Mouse (Mus musculus) thymus, adult 2 months (tissue): Measurements from ENCODE around the gene Tex9. TPM values are rescaled to one million over a fixed set of nuclear protein-coding genes. Genes with fewer than 3 reads are reported as not detected.

Source experiments
- DNase-seq: peaks from one replicate; pipeline ENCODE4 v3.0.0; 2021
- H3K27ac ChIP-seq: fragments of 200-500 bp; 2 replicates; pipeline ENCODE4 v1.5.1; 2012; ENCODE audit warnings: low read length, control low read depth; ENCODE audit not compliant: control insufficient read depth, insufficient read depth
- H3K27me3 ChIP-seq: fragments of 200-500 bp; 2 replicates; pipeline ENCODE4 v1.6.1; 2012; ENCODE audit warnings: mild to moderate bottlenecking, low read length, moderate library complexity, mixed read lengths; ENCODE audit not compliant: control insufficient read depth, insufficient read depth
- H3K36me3 ChIP-seq: fragments of 200-500 bp; 2 replicates; pipeline ENCODE4 v1.6.1; 2012; ENCODE audit warnings: mild to moderate bottlenecking, low read length, moderate library complexity; ENCODE audit not compliant: control insufficient read depth, insufficient read depth
- H3K4me1 ChIP-seq: fragments of 200-500 bp; replicated peaks from 2 replicates; pipeline ENCODE4 v1.6.1; 2012; ENCODE audit warnings: low read length; ENCODE audit not compliant: control insufficient read depth, insufficient read depth
- H3K4me3 ChIP-seq: fragments of 200-500 bp; 2 replicates; pipeline ENCODE4 v1.5.1; 2012; ENCODE audit warnings: mild to moderate bottlenecking, low read length, control low read depth, moderate library complexity; ENCODE audit not compliant: control insufficient read depth, insufficient read depth
- CTCF ChIP-seq: fragments of 200-500 bp; IDR thresholded peaks from 2 replicates; pipeline ENCODE4 v1.5.1; 2012; ENCODE audit warnings: mild to moderate bottlenecking, control low read depth, low read length, moderate library complexity, borderline replicate concordance; ENCODE audit not compliant: control insufficient read depth, poor library complexity, insufficient read depth; ENCODE audit errors: extremely low read depth
- POLR2A ChIP-seq: fragments of 200-500 bp; IDR thresholded peaks from 2 replicates; pipeline ENCODE4 v1.6.1; 2012; ENCODE audit warnings: mild to moderate bottlenecking, low read length, control low read depth, moderate library complexity; ENCODE audit not compliant: control insufficient read depth, poor library complexity, insufficient read depth; ENCODE audit errors: extremely low read depth
- WGBS: fragments of 180-500 bp; shearing (Covaris S2); methylation state at CpG from one replicate; pipeline ENCODE4 v1.1.7; 2018; 5-methylcytosine and 5-hydroxymethylcytosine counted together
- polyA plus RNA-seq: library from polyadenylated mRNA; depleted of rRNA; stranded (reverse); fragments of >200 nt; gene quantifications from 2 replicates; pipeline ENCODE4 v1.2.3, GENCODE M21; 2012

The Tex9 gene
- polyA plus RNA-seq, 1 experiment: 5.1 TPM

- no peaks in the 10 kb centered on the region for H3K36me3 ChIP-seq
- H3K27ac ChIP-seq: peak within 1 kb of the TSS; percentile 88
- DNase-seq: no peak
- TF ChIP-seq POLR2A: peak; percentile 86
- no peak for TF ChIP-seq CTCF
- peaks cover 10% of the 10 kb centered on the region for H3K4me1 ChIP-seq
- no peaks in the 10 kb centered on the region for H3K27me3 ChIP-seq
- WGBS: 3% methylated on average over 63 of the region's 63 CpGs
- H3K4me3 ChIP-seq: peak within 1 kb of the TSS; percentile 99
Measured at GRCm38 (mm10) chr9:72531996-72532380, 40.0 kb upstream of the Tex9 start, which contains the start of gene Rfx7. Gene Rfx7, plus strand, starts transcription at chr9:72532240.

- no peak for TF ChIP-seq POLR2A
- no peak for TF ChIP-seq CTCF
- DNase-seq: peak; percentile 73
- no peaks in the 10 kb centered on the region for H3K27me3 ChIP-seq
- peak overlapping the region; percentile 88 for H3K27ac ChIP-seq
- 4% methylated on average over 35 of the region's 35 CpGs for WGBS
- H3K4me1 ChIP-seq: peaks cover 10% of the 10 kb centered on the region
- no peaks in the 10 kb centered on the region for H3K36me3 ChIP-seq
- H3K4me3 ChIP-seq: peak overlapping the region; percentile 48
Measured at GRCm38 (mm10) chr9:72531291-72531995, 39.4 kb upstream of the Tex9 start.

GRCm38 (mm10) chr9:72530824-72531223, 38.8 kb upstream of the Tex9 start:
- DNase-seq: peak; percentile 9
- Histone ChIP-seq H3K27ac (peak overlapping the region; percentile 88), H3K4me3 (0 out of 2 replicates have a peak overlapping the region, but pooled peaks have one; percentile 48), H3K27me3 (no peaks in the 10 kb centered on the region), H3K36me3 (no peaks in the 10 kb centered on the region), H3K4me1 (peaks cover 10% of the 10 kb centered on the region)
- TF ChIP-seq POLR2A: no peak
- TF ChIP-seq CTCF: no peak
- WGBS: 77% methylated on average over 4 of the region's 4 CpGs

- Histone ChIP-seq H3K36me3 (no peaks in the 10 kb centered on the region), H3K4me3 (no peak overlapping the region), H3K4me1 (peaks cover 10% of the 10 kb centered on the region), H3K27me3 (no peaks in the 10 kb centered on the region), H3K27ac (peak overlapping the region; percentile 88)
- WGBS: under 1% methylated on average over 12 of the region's 12 CpGs
- peak; percentile 88 for DNase-seq
- no peak for TF ChIP-seq POLR2A
- TF ChIP-seq CTCF: peak; percentile 100
Measured at GRCm38 (mm10) chr9:72530237-72530636, 38.2 kb upstream of the Tex9 start.

- DNase-seq: no peak
- Histone ChIP-seq H3K4me1 (peaks cover 5% of the 10 kb centered on the region), H3K27ac (no peak overlapping the region), H3K36me3 (no peaks in the 10 kb centered on the region), H3K27me3 (no peaks in the 10 kb centered on the region), H3K4me3 (no peak overlapping the region)
- WGBS: 91% methylated on average over 1 of the region's 1 CpGs
- TF ChIP-seq CTCF: no peak
- no peak for TF ChIP-seq POLR2A
Measured at GRCm38 (mm10) chr9:72526091-72526490, 34.1 kb upstream of the Tex9 start.

GRCm38 (mm10) chr9:72520849-72521248, 28.8 kb upstream of the Tex9 start:
- no peaks in the 10 kb centered on the region for H3K4me1 ChIP-seq
- no peaks in the 10 kb centered on the region for H3K27me3 ChIP-seq
- H3K27ac ChIP-seq: no peak overlapping the region
- no peak overlapping the region for H3K4me3 ChIP-seq
- DNase-seq: no peak
- H3K36me3 ChIP-seq: no peaks in the 10 kb centered on the region
- TF ChIP-seq POLR2A (no peak), CTCF (no peak)

GRCm38 (mm10) chr9:72519246-72519645, 27.2 kb upstream of the Tex9 start:
- no peak overlapping the region for H3K27ac ChIP-seq
- H3K27me3 ChIP-seq: no peaks in the 10 kb centered on the region
- no peaks in the 10 kb centered on the region for H3K36me3 ChIP-seq
- no peak for TF ChIP-seq CTCF
- TF ChIP-seq POLR2A: no peak
- DNase-seq: no peak
- no peak overlapping the region for H3K4me3 ChIP-seq
- H3K4me1 ChIP-seq: no peaks in the 10 kb centered on the region
